Mouse (Mus musculus): ENCODE results near the gene Ugt1a6a.
"Not testable (repeated sequence)": the region's sequence is repeated elsewhere in the genome, so short reads cannot be mapped to it uniquely, and the experiment has no call there.

Gene Ugt1a6a

DNA sequence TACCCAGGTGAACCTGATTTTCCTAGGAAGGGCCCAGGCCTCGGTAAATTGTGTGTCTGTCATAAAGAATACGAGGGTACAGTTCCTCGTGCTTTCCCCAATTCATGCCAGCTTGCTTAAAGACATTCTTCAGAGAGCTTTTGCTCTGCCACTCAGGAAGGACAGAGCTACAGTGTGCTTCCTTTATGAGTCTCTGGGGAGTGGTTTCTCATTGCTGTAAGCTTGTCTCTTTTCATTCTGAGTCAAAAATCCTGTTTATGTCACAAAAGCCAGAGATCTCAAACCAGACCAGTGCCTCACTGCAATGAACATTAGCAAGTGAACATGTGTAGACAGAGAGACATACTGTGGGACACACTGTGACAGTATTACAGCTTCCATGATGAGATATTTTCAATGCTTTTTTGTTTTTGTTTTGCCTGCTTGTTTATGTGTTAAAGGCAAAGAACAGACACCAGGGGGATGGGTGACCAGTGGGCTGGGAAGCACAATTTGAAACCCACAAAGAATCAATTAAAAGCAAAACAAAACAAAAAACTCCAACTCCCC, 627 bp upstream of the Ugt1a6a start:
- DNase-seq (ENCODE audit: low read depth in 2 of 2, low spot score in 2 of 2): no peak

GRCm38 (mm10) chr1:88135229-88135904, 758 bp downstream of the Ugt1a6a start:
- DNase-seq (ENCODE audit: low read depth in 2 of 2, low spot score in 2 of 2): not testable (repeated sequence)

DNA sequence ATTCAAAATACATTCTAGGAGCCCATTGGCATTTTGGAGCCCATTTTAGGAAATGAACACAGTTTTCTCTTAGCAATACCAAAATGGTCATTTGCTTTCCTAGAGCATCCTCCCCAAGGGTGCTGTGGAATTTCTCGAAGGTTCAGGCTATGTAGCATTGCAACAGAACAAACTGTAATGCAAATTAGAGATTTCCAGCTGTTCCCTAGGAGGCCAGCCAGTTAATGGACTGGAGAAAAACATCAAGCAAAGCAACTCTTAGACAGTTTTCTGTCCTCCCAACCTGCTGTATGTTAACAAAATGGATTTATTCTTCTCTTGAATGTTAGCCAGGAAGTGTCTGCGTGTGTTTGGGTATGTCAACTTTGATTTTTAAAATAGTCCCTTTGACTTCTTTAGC, 2.0 kb downstream of the Ugt1a6a start:
- DNase-seq (ENCODE audit: low read depth in 2 of 2, low spot score in 2 of 2): no peak

GRCm38 (mm10) chr1:88137264-88137663, 2.7 kb downstream of the Ugt1a6a start:
- no peak for DNase-seq (ENCODE audit: low read depth in 2 of 2, low spot score in 2 of 2)

GRCm38 (mm10) chr1:88138145-88138544, 3.5 kb downstream of the Ugt1a6a start:
- no peak for DNase-seq (ENCODE audit: low read depth in 2 of 2, low spot score in 2 of 2)

DNA sequence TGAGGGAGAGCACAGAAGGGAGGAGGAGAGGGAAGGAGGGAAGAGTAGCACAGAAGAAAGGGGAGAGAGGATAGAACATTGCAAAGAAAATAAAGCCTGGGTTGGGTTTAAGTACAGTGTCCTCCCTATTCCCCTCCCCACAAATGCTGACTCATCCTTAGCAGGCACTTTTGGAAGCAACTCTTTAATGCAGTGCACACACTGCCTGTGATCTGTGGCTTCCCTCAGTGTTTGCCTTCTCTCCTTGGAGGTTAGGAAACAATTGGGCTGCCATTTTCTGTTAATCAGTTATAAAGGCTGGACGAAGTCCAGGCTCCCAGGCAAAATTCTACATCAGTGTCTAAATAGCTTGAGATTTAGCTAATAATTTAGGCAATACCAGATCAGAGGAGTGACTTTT, 5.9 kb downstream of the Ugt1a6a start:
- DNase-seq (ENCODE audit: low read depth in 2 of 2, low spot score in 2 of 2): not testable (repeated sequence)

DNA sequence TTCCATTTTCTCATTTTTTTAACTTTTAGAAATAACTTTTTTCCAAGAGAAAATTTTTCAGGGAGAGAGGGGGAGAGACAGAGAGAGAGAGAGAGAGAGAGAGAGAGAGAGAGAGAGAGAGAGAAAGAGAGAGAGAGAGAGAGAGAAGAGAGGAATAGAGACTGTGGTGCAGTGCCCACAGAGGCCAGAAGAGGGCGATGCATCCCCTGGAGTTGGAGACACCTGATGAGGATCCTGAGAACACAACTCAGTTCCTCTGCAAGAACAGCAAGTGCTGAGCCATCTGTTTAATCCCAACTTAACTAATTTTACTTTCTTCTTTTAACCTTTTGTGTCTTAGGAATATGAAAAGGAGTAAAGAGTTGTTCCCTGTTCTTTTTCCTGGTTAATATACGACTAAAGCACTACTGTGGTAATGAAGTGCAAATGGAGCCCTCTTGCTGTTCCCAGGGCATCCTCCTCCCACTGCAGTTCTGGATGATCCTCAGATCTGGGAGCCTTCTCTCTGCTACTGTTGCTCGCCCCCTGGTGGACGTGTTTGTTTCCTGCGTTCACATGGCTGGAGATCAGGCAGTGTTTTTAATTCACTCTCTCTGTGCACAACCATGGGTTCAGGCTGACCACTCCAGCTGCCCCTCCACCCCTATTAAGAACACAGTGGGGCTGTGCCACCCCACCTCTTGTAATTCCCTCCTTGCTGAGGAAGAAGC, 9.5 kb downstream of the Ugt1a6a start:
- peak in 1 of 2 experiments; percentile 14 for DNase-seq (ENCODE audit: low read depth in 2 of 2, low spot score in 2 of 2)

- DNase-seq (ENCODE audit: low read depth in 2 of 2, low spot score in 2 of 2): not testable (repeated sequence)
These were observed 10.7 kb downstream of the Ugt1a6a start for GRCm38 (mm10) chr1:88145278-88145677.

GRCm38 (mm10) chr1:88150133-88150532, 15.5 kb downstream of the Ugt1a6a start:
- not testable (repeated sequence) for DNase-seq (ENCODE audit: low read depth in 2 of 2, low spot score in 2 of 2)

DNA sequence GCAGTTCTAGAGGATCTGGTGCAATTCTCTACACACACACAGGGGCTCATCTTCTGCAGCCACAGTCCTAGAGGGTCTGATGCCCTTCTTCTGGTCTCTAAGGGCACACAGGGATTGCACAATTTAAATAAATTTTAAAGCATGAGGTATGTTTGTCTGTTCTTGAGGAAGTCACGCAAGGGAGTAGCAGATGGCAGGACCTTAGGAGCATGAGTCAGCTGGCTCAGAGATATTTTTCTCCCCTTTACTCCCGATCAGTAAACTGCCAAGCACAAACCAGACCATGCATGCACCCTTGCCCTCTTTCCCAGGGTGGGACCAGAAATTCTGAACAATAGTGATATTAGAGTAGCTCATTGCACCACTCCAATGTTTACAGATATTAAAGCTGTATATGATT, 23.8 kb downstream of the Ugt1a6a start:
- DNase-seq (ENCODE audit: low read depth in 2 of 2, low spot score in 2 of 2): no peak

GRCm38 (mm10) chr1:88165711-88166110, 31.1 kb downstream of the Ugt1a6a start, which contains the start of gene Ugt1a5:
Gene Ugt1a5, plus strand, starts transcription at chr1:88166012.
- DNase-seq (ENCODE audit: low read depth in 2 of 2, low spot score in 2 of 2): no peak

DNA sequence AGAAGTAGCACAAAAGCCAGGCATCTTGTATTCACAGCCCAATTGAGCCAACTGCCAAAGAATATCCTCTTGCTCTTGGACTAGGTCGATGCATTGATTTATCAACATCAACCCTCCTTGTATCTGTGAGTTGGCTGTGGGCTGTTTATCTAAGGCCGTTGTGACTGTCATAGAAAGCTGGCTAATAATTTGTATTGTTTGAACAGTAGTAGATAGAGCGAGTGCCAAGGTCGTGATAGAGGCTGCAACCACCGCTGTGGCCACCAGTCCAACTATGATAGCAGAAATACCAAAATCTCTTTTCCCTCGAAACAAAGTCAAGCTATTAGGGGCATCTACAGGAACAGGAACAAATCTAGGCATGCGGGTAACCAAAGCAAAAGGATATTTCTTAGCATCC, 37.6 kb downstream of the Ugt1a6a start:
- DNase-seq (ENCODE audit: low read depth in 2 of 2, low spot score in 2 of 2): not testable (repeated sequence)

DNA sequence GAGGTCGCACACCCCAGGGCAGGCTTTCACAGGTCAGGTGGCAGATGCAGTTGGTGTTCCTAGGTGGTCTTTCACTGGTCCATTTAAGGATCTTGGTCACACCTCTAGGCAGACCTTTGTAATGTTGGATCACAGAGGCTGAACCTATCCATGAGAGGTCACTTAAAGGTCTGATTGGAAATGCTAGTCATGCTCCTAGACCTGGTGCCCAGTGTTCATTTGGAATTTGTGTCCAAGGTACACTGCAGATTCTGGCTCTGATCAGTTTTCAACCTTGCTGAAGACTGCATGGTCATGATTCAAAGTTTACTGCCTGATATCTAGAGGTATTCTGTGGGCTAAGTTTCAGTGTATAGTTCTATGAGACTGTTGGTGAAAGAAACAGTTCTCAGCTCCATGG, 45.0 kb downstream of the Ugt1a6a start:
- no peak for DNase-seq (ENCODE audit: low read depth in 2 of 2, low spot score in 2 of 2)

GRCm38 (mm10) chr1:88186325-88186935, 51.8 kb downstream of the Ugt1a6a start:
- DNase-seq (ENCODE audit: low read depth in 2 of 2, low spot score in 2 of 2): no peak

DNA sequence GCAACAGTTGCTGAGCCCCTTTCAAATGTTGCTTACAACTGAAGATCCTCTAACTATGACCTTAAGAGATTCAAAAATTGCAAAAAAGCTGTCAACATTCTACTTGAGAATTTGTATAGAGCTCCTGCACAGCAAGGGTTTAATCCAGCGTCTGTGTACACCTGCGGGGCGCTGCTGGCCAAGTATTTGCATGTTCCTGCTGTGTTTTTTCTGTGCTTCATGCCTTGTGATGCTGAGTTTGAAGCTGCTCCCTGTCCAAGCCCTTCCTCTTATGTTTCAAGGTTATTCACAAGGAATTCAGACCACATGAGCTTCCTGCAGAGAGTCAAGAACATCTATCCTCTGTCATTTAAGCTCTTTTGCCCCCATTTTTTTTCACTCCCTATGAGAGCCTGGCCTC, 57.5 kb downstream of the Ugt1a6a start:
- no peak for DNase-seq (ENCODE audit: low read depth in 2 of 2, low spot score in 2 of 2)

DNA sequence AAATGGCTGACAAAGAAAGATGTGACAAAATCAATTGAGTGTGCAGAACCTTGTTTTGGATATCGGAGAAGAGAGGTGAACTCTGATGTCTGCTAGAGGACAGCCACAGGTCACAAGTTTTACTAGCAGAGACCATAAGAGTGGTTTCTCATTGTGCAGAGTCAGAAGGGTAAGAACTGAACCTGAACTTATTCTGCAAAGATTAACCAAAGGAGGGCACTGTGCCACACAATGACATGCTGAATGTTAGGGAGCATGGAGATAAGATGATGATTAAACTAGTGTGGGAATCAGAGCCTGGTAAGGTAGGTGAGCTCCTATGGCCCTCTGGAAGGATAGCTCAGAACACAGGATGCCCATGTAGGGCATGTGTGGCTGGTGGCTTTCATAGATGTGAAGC, 61.1 kb downstream of the Ugt1a6a start:
- no peak for DNase-seq (ENCODE audit: low read depth in 2 of 2, low spot score in 2 of 2)

- DNase-seq (ENCODE audit: low read depth in 2 of 2, low spot score in 2 of 2): no peak
These were observed 62.8 kb downstream of the Ugt1a6a start for GRCm38 (mm10) chr1:88197443-88197842.

GRCm38 (mm10) chr1:88199996-88200395, 65.4 kb downstream of the Ugt1a6a start:
- DNase-seq (ENCODE audit: low read depth in 2 of 2, low spot score in 2 of 2): no peak

DNA sequence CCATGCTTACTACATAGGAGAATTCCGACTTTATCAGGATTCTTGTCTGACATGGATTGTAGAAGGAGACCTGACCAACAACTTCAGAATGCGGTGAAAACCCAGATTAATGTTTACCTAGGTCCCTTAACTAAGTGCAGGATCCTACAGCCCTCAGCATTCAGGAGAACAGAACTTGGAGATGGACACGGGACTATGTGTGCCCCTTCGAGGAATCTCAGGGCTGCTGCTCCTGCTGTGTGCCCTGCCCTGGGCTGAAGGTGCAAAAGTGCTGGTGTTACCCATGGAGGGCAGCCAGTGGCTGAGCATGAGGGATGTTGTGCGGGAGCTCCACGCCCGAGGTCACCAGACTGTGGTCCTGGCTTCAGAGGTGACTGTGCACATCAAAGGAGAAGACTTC, 65.8 kb downstream of the Ugt1a6a start, which contains the start of gene Ugt1a2:
Ugt1a2 (plus strand) TSS at position 146 of the 400 bp plus-strand sequence.
- DNase-seq (ENCODE audit: low read depth in 2 of 2, low spot score in 2 of 2): no peak

DNA sequence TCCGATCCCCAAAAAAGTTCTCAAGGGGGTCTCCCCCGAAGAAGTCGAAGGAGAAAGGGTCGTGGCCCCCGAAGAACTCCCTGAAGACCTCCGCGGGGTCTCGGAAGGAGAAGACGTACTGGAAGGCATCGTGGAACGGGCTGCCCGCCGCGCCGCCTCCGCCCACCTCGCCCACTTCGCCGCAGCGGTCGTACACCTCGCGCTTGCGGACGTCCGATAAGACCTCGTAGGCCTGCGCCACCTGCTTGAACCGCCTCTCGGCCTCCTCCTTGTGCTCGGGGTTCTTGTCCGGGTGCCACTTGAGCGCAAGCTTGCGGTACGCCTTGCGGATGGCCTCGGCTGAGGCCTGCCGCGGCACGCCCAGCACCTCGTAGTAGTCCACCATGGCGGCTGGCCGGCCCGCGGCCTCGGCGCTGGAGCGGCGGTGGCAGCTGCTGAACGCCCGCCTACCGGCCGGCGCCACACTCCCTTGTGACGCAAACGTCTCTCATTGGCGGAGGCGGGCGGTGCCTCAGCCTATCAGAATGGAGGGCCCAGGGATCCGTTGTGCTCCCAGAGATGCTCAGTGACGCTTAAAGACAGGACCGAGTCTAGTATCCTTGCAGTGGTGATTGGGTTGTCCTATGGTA, 70.8 kb downstream of the Ugt1a6a start, which contains the start of gene Dnajb3:
Dnajb3 (minus strand) TSS at position 489 of the 629 bp plus-strand sequence.
- DNase-seq (ENCODE audit: low read depth in 2 of 2, low spot score in 2 of 2): no peak

- no peak for DNase-seq (ENCODE audit: low read depth in 2 of 2, low spot score in 2 of 2)
These were observed 72.4 kb downstream of the Ugt1a6a start for GRCm38 (mm10) chr1:88206843-88207479.
